Mouse (Mus musculus) liver, embryonic 16.5 days (tissue): Measurements from ENCODE around the gene Gm12184. TPM values are rescaled to one million over a fixed set of nuclear protein-coding genes. Genes with fewer than 3 reads are reported as not detected.
A peak's percentile ranks its signal among the peaks of the same experiment; 100 is the strongest.

Experiments
- ATAC-seq: fragments of 200-750 bp; cut with Nextera tagmentation; 2 replicates; pipeline ENCODE4 v1.8.0; 2017; ENCODE audit warnings: low read depth, mild to moderate bottlenecking, moderate number of reproducible peaks, moderate library complexity
- H3K27ac ChIP-seq: fragments of 300-500 bp; sonication (generic); 2 replicates; pipeline ENCODE4 v1.5.1; 2014; ENCODE audit warnings: mild to moderate bottlenecking, low read length
- H3K27me3 ChIP-seq: fragments of 300-500 bp; sonication (generic); 2 replicates; pipeline ENCODE4 v1.6.1; 2014; ENCODE audit warnings: low read depth, low read length, mixed read lengths; ENCODE audit not compliant: control insufficient read depth, insufficient read depth
- H3K36me3 ChIP-seq: fragments of 300-500 bp; sonication (generic); 2 replicates; pipeline ENCODE4 v1.6.1; 2014; ENCODE audit warnings: mild to moderate bottlenecking; ENCODE audit not compliant: control insufficient read depth, insufficient read depth
- H3K4me1 ChIP-seq: fragments of 300-500 bp; sonication (generic); 2 replicates; pipeline ENCODE4 v1.6.1; 2014; ENCODE audit warnings: low read depth, low read length, mixed read lengths; ENCODE audit not compliant: control insufficient read depth
- H3K4me2 ChIP-seq: fragments of 300-500 bp; sonication (generic); 2 replicates; pipeline ENCODE4 v1.6.1; 2014; ENCODE audit warnings: low read depth, low read length, mixed read lengths
- H3K4me3 ChIP-seq: fragments of 300-500 bp; sonication (generic); 2 replicates; pipeline ENCODE4 v1.5.1; 2014; ENCODE audit warnings: low read depth, mild to moderate bottlenecking, low read length
- H3K9ac ChIP-seq: fragments of 300-500 bp; sonication (generic); 2 replicates; pipeline ENCODE4 v1.6.1; 2014; ENCODE audit warnings: low read depth, low read length
- H3K9me3 ChIP-seq: fragments of 300-500 bp; sonication (generic); replicated peaks from 2 replicates; pipeline ENCODE4 v1.6.1; 2016; ENCODE audit warnings: low read length; ENCODE audit not compliant: control insufficient read depth
- WGBS: fragments of 180-500 bp; shearing (Covaris S2); extraction: QIAGEN DNeasy Blood & Tissue Kit; methylation state at CpG from one replicate; pipeline ENCODE4 v1.1.7; 2014; ENCODE audit not compliant: insufficient replicate concordance; 5-methylcytosine and 5-hydroxymethylcytosine counted together
- polyA plus RNA-seq: library from polyadenylated mRNA; unstranded; fragments of >200 nt; fragmentation: Nextera tagmentation; extraction: Ambion mirVana; gene quantifications from 2 replicates; pipeline ENCODE4 v1.2.1, GENCODE M21; 2015

Gm12184 gene
- polyA plus RNA-seq, 1 experiment from 2014 or later: 0.22 TPM

DNA sequence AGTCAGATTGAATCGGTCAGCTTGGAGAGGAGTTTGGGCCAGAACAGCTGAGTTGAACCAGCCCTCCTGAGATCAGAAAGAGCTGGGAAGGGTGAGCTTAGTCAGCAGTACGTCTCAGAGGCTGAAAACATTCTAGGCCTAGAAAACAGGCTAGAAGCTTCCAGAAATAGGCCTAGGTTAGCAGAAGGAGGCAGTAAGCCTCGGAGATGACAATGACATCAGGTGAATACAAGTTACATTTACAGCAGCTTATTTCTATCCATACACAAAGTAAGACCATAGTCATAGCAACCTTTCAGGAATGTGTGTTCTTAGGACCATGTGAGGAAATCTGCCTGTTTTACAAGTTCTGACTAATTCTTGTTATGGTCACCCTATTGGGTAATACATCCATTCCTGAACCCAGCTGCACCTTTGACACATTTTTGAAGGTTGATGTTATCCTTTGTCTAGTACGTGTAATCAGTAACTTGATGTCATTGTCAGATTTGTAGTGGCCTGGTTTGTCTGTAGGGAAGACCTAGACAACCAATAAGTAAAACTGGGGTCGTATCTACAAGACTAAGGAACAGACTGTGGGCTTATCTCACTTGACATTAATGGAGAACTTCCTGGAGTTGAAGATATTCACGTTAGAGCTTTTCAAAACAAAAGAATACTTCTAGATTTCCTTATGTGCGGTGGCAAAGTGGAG is 6.7 kb downstream of the Gm12184 start:
- Histone ChIP-seq H3K4me2 (no peak overlapping the region), H3K27me3 (peaks cover 10% of the 10 kb centered on the region), H3K4me3 (no peak overlapping the region), H3K9ac (no peak overlapping the region), H3K4me1 (peaks cover 24% of the 10 kb centered on the region), H3K9me3 (no peaks in the 10 kb centered on the region), H3K27ac (no peak overlapping the region), H3K36me3 (no peaks in the 10 kb centered on the region)
- no peak for ATAC-seq
- WGBS: 40% methylated on average over 7 of the region's 7 CpGs

DNA sequence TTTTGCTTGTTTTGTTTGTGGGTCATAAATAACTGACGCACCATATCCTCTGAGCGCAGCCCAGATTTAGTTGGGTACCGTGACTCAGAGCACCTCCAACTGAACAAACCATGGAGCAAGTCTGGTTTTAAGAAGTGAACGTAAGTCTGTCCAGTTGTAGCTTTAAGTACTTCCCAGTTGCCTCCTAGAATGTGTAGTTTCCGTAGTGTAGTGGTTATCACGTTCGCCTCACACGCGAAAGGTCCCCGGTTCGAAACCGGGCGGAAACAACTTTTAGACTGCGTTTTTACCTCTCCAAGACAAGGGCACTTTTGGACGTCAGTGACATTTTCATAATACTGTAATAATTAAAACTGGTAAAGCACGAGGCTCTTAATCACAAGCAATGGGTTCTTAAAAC is 8.1 kb downstream of the Gm12184 start:
- Histone ChIP-seq H3K36me3 (no peaks in the 10 kb centered on the region), H3K4me3 (peak overlapping the region; percentile 90), H3K4me2 (peak overlapping the region; percentile 90), H3K27me3 (no peaks in the 10 kb centered on the region), H3K4me1 (peaks cover 23% of the 10 kb centered on the region), H3K9ac (peak overlapping the region; percentile 93), H3K9me3 (no peaks in the 10 kb centered on the region), H3K27ac (peak overlapping the region; percentile 99)
- no peak for ATAC-seq
- under 1% methylated on average over 16 of the region's 16 CpGs for WGBS

GRCm38 (mm10) chr11:48817794-48818193 is 8.7 kb downstream of the Gm12184 start:
- peak overlapping the region; percentile 90 for H3K4me3 ChIP-seq
- H3K4me1 ChIP-seq: peaks cover 23% of the 10 kb centered on the region
- peak overlapping the region; percentile 99 for H3K27ac ChIP-seq
- peak overlapping the region; percentile 90 for H3K4me2 ChIP-seq
- H3K36me3 ChIP-seq: no peaks in the 10 kb centered on the region
- H3K9ac ChIP-seq: peak overlapping the region; percentile 93
- no peak for ATAC-seq
- no peaks in the 10 kb centered on the region for H3K9me3 ChIP-seq
- 5% methylated on average over 9 of the region's 9 CpGs for WGBS
- H3K27me3 ChIP-seq: no peaks in the 10 kb centered on the region

GRCm38 (mm10) chr11:48816800-48817665 is 9.4 kb downstream of the Gm12184 start, which contains the start of gene Trim41:
Gene Trim41 (minus strand): TSS chr11:48817353.
- Histone ChIP-seq H3K9me3 (no peaks in the 10 kb centered on the region), H3K27me3 (no peaks in the 10 kb centered on the region), H3K27ac (peak within 1 kb of the TSS; percentile 99), H3K4me3 (peak within 1 kb of the TSS; percentile 90), H3K36me3 (peaks cover 5% of the 10 kb centered on the region), H3K9ac (peak within 1 kb of the TSS; percentile 93), H3K4me2 (peak within 1 kb of the TSS; percentile 92), H3K4me1 (peaks cover 23% of the 10 kb centered on the region)
- ATAC-seq: peak; percentile 94
- under 1% methylated on average over 74 of the region's 77 CpGs for WGBS

DNA sequence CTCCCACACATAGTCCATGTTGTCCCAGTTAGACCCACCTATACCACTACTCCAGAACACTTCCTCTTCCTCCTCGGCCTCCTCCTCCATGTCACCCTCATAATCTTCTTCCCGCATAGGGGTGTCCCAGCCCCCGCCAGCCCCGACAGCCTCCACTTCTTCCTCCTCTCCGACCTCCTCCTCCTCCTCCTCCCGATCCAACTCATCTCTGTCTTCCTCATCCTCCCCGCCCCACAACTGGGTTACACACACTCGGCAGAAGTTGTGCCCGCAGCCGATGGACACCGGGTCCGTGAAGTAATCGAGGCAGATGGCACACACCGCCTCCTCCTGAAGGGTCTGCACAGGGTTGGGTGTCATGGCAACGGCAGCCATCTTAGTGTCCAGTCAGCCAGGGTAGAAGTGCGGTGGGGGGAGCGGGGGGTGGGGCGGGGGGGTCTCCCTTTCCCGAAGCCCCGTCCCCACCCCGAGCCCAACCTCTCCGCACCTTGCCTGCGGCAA is 10.1 kb downstream of the Gm12184 start:
- H3K9ac ChIP-seq: peak overlapping the region; percentile 81
- H3K27me3 ChIP-seq: no peaks in the 10 kb centered on the region
- H3K4me3 ChIP-seq: peak overlapping the region; percentile 90
- H3K27ac ChIP-seq: peak overlapping the region; percentile 72
- ATAC-seq: no peak
- H3K9me3 ChIP-seq: no peaks in the 10 kb centered on the region
- H3K4me1 ChIP-seq: peaks cover 23% of the 10 kb centered on the region
- peak overlapping the region; percentile 92 for H3K4me2 ChIP-seq
- H3K36me3 ChIP-seq: peaks cover 8% of the 10 kb centered on the region
- WGBS: 0% methylated on average over 23 of the region's 23 CpGs

DNA sequence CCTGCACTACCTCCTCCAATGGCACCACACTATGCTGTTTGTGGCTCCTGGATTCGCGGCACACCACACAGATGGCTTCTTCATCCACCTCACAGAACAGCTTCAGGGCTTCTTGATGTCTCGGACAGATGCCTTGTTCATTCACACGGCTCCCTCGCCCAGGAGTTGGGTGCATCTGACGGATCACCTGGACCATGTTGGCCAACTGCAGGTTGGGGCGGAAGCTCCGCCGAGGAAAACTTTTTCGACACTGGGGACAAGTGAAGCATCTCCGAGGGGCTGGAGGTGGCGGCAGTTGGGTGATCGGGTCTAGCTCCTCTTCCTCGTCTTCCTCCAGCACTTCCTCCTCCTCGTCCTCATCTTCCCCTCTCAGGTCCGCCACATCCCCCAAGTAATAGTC is 10.6 kb downstream of the Gm12184 start:
- Histone ChIP-seq H3K36me3 (peaks cover 8% of the 10 kb centered on the region), H3K4me1 (peaks cover 23% of the 10 kb centered on the region), H3K27me3 (no peaks in the 10 kb centered on the region), H3K9me3 (no peaks in the 10 kb centered on the region), H3K27ac (no peak overlapping the region), H3K9ac (peak overlapping the region; percentile 81; the same call in 1 of the 2 replicates), H3K4me2 (peak overlapping the region; percentile 92), H3K4me3 (peak overlapping the region; percentile 90)
- no peak for ATAC-seq
- 54% methylated on average over 16 of the region's 16 CpGs for WGBS

DNA sequence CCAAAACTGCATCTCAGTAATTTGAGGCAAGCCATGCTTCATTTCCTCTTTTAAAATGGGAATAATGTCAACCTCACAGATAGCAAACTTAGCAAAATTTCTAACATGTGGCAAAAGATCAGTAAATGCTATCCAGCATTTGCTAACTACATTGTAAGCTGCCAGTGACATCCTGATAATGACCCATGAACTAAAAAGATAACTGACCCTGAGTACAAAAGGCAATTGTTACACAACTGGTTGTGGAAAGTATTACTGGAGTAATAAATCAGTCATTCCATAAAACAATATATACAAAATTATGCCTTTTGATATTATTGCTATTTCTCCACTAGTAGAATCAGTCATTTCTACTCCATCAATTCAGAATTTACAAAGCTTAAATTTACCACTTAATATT is 12.7 kb downstream of the Gm12184 start:
- Histone ChIP-seq H3K9ac (no peak overlapping the region), H3K9me3 (no peaks in the 10 kb centered on the region), H3K4me3 (no peak overlapping the region), H3K27ac (no peak overlapping the region), H3K36me3 (peaks cover 20% of the 10 kb centered on the region), H3K27me3 (no peaks in the 10 kb centered on the region), H3K4me2 (no peak overlapping the region), H3K4me1 (peaks cover 23% of the 10 kb centered on the region)
- no peak for ATAC-seq

- peaks cover 50% of the 10 kb centered on the region for H3K36me3 ChIP-seq
- H3K9ac ChIP-seq: no peak overlapping the region
- no peak for ATAC-seq
- no peak overlapping the region for H3K4me3 ChIP-seq
- 25% methylated on average over 2 of the region's 2 CpGs for WGBS
- no peak overlapping the region for H3K27ac ChIP-seq
- no peak overlapping the region for H3K4me2 ChIP-seq
- peaks cover 8% of the 10 kb centered on the region for H3K4me1 ChIP-seq
- no peaks in the 10 kb centered on the region for H3K9me3 ChIP-seq
- H3K27me3 ChIP-seq: no peaks in the 10 kb centered on the region
Observed at GRCm38 (mm10) chr11:48810142-48810541, 16.3 kb downstream of the Gm12184 start.

GRCm38 (mm10) chr11:48809434-48809830 is 17.0 kb downstream of the Gm12184 start:
- Histone ChIP-seq H3K27me3 (no peaks in the 10 kb centered on the region), H3K4me2 (no peak overlapping the region), H3K27ac (no peak overlapping the region; the same call in 1 of the 2 replicates), H3K9me3 (no peaks in the 10 kb centered on the region), H3K4me3 (no peak overlapping the region), H3K4me1 (peaks cover 7% of the 10 kb centered on the region), H3K9ac (no peak overlapping the region), H3K36me3 (peaks cover 55% of the 10 kb centered on the region)
- 58% methylated on average over 4 of the region's 4 CpGs for WGBS
- ATAC-seq: no peak
